Mouse (Mus musculus) spleen, adult 2 months (tissue): ENCODE data around the gene Fibp. TPM values are rescaled to one million over a fixed set of nuclear protein-coding genes. Genes with fewer than 3 reads are reported as not detected.
A peak's percentile ranks its signal among the peaks of the same experiment; 100 is the strongest.

ENCODE experiments used
- DNase-seq, 2 experiments: peaks; one replicate each; pipeline versions ENCODE4 v3.0.0 to v3.0.0-alpha.2; 2012 to 2021; ENCODE audit warnings: low spot score in 2 of 2, low read depth in 1 of 2
- H3K27ac ChIP-seq: fragments of 200-500 bp; 2 replicates; pipeline ENCODE4 v1.5.1; 2012; ENCODE audit warnings: low read length, inconsistent platforms; ENCODE audit not compliant: insufficient read depth
- H3K27me3 ChIP-seq: fragments of 200-500 bp; 2 replicates; pipeline ENCODE4 v1.6.1; 2012; ENCODE audit warnings: mild to moderate bottlenecking, moderate library complexity, low read length, inconsistent platforms; ENCODE audit not compliant: control insufficient read depth, insufficient read depth
- H3K36me3 ChIP-seq: fragments of 200-500 bp; 2 replicates; pipeline ENCODE4 v1.6.1; 2012; ENCODE audit warnings: mild to moderate bottlenecking, low read length, inconsistent platforms; ENCODE audit not compliant: control insufficient read depth, insufficient read depth
- H3K4me1 ChIP-seq: fragments of 200-500 bp; 2 replicates; pipeline ENCODE4 v1.6.1; 2011; ENCODE audit warnings: inconsistent platforms; ENCODE audit not compliant: control insufficient read depth, insufficient read depth, insufficient read length
- H3K4me3 ChIP-seq: fragments of 200-500 bp; 2 replicates; pipeline ENCODE4 v1.5.1; 2011; ENCODE audit warnings: mild to moderate bottlenecking, inconsistent platforms; ENCODE audit not compliant: insufficient read depth, insufficient read length; ENCODE audit errors: extremely low read depth
- CTCF ChIP-seq: fragments of 200-500 bp; IDR thresholded peaks from 2 replicates; pipeline ENCODE4 v1.5.1; 2011; ENCODE audit warnings: mild to moderate bottlenecking, inconsistent platforms; ENCODE audit not compliant: insufficient read depth, insufficient read length, insufficient replicate concordance; ENCODE audit errors: extremely low read depth
- POLR2A ChIP-seq: fragments of 200-500 bp; IDR thresholded peaks from 2 replicates; pipeline ENCODE4 v1.6.1; 2011; ENCODE audit warnings: low read depth, low read length, inconsistent platforms
- WGBS: fragments of 180-500 bp; shearing (Covaris S2); methylation state at CpG from one replicate; pipeline ENCODE4 v1.1.7; 2018; 5-methylcytosine and 5-hydroxymethylcytosine counted together
- polyA plus RNA-seq: library from polyadenylated mRNA; depleted of rRNA; stranded (reverse); fragments of >200 nt; gene quantifications from 2 replicates; pipeline ENCODE4 v1.2.3, GENCODE M21; 2012

Fibp gene
- polyA plus RNA-seq, 1 experiment: 80.4 TPM

- peaks cover 14% of the 10 kb centered on the region for H3K4me1 ChIP-seq
- peak overlapping the region; percentile 95 for H3K27ac ChIP-seq
- peak overlapping the region; percentile 98 for H3K4me3 ChIP-seq
- TF ChIP-seq CTCF (no peak), POLR2A (no peak)
- DNase-seq: no peak
- WGBS: 4% methylated on average over 26 of the region's 26 CpGs
- H3K27me3 ChIP-seq: no peaks in the 10 kb centered on the region
- no peaks in the 10 kb centered on the region; the same call in 1 of the 2 replicates for H3K36me3 ChIP-seq
Observed at GRCm38 (mm10) chr19:5456241-5456921, 4.0 kb upstream of the Fibp start.

- Histone ChIP-seq H3K4me1 (peaks cover 14% of the 10 kb centered on the region), H3K27me3 (no peaks in the 10 kb centered on the region), H3K27ac (peak overlapping the region; percentile 95), H3K36me3 (no peaks in the 10 kb centered on the region; the same call in 1 of the 2 replicates), H3K4me3 (peak overlapping the region; percentile 98)
- peak; percentile 78 to 92 for DNase-seq
- WGBS: under 1% methylated on average over 68 of the region's 70 CpGs
- no peak for TF ChIP-seq CTCF
- peak; percentile 75 for TF ChIP-seq POLR2A
Observed at GRCm38 (mm10) chr19:5456922-5457745, 3.3 kb upstream of the Fibp start.

GRCm38 (mm10) chr19:5457746-5458442 lies 2.5 kb upstream of the Fibp start, which contains the start of gene Ccdc85b:
Gene Ccdc85b, minus strand, starts transcription at chr19:5457894.
- WGBS: 7% methylated on average over 14 of the region's 14 CpGs
- Histone ChIP-seq H3K4me3 (peak within 1 kb of the TSS; percentile 98), H3K4me1 (peaks cover 14% of the 10 kb centered on the region), H3K36me3 (peaks cover 2% of the 10 kb centered on the region), H3K27me3 (no peaks in the 10 kb centered on the region), H3K27ac (peak within 1 kb of the TSS; percentile 95)
- no peak for TF ChIP-seq CTCF
- no peak for TF ChIP-seq POLR2A
- DNase-seq: no peak

GRCm38 (mm10) chr19:5459019-5459418 lies 1.4 kb upstream of the Fibp start:
- no peak for DNase-seq
- H3K4me1 ChIP-seq: peaks cover 14% of the 10 kb centered on the region
- TF ChIP-seq POLR2A (no peak), CTCF (no peak)
- peaks cover 5% of the 10 kb centered on the region for H3K36me3 ChIP-seq
- no peak overlapping the region for H3K4me3 ChIP-seq
- H3K27me3 ChIP-seq: no peaks in the 10 kb centered on the region
- 77% methylated on average over 7 of the region's 7 CpGs for WGBS
- H3K27ac ChIP-seq: no peak overlapping the region

- WGBS: 29% methylated on average over 3 of the region's 3 CpGs
- H3K36me3 ChIP-seq: peaks cover 10% of the 10 kb centered on the region
- peaks cover 14% of the 10 kb centered on the region for H3K4me1 ChIP-seq
- no peak overlapping the region for H3K27ac ChIP-seq
- no peak for TF ChIP-seq POLR2A
- TF ChIP-seq CTCF: no peak
- H3K4me3 ChIP-seq: no peak overlapping the region
- no peaks in the 10 kb centered on the region for H3K27me3 ChIP-seq
- no peak for DNase-seq
Observed at GRCm38 (mm10) chr19:5459896-5460295, 519 bp upstream of the Fibp start.

GRCm38 (mm10) chr19:5461411-5461810 lies 996 bp downstream of the Fibp start:
- WGBS: 81% methylated on average over 6 of the region's 6 CpGs
- H3K4me3 ChIP-seq: no peak overlapping the region
- H3K4me1 ChIP-seq: peaks cover 10% of the 10 kb centered on the region
- no peaks in the 10 kb centered on the region for H3K27me3 ChIP-seq
- no peak for DNase-seq
- no peak overlapping the region for H3K27ac ChIP-seq
- TF ChIP-seq CTCF (no peak), POLR2A (no peak)
- peaks cover 14% of the 10 kb centered on the region for H3K36me3 ChIP-seq

GRCm38 (mm10) chr19:5463212-5463611 lies 2.8 kb downstream of the Fibp start:
- Histone ChIP-seq H3K27ac (no peak overlapping the region), H3K36me3 (peaks cover 16% of the 10 kb centered on the region), H3K4me3 (no peak overlapping the region), H3K27me3 (no peaks in the 10 kb centered on the region), H3K4me1 (peaks cover under 1% of the 10 kb centered on the region; the same call in 1 of the 2 replicates)
- TF ChIP-seq POLR2A (no peak), CTCF (no peak)
- DNase-seq: no peak
- WGBS: 92% methylated on average over 9 of the region's 9 CpGs
